Mouse (Mus musculus): ENCODE results near the gene Olfr960.

GRCm38 (mm10) chr9:39610355-39610754, 10.8 kb upstream of the Olfr960 start, which contains the start of gene Olfr148:
- TF ChIP-seq CTCF (IDR thresholded peaks at IDR 0.05; ENCODE audit: borderline replicate concordance, insufficient read depth, low read length) (no peak), POLR2A (IDR thresholded peaks at IDR 0.05; ENCODE audit: low read depth, low read length) (no peak)
